9 mouse cellular contexts compared by ENCODE assay signal in the genomic region with DNA sequence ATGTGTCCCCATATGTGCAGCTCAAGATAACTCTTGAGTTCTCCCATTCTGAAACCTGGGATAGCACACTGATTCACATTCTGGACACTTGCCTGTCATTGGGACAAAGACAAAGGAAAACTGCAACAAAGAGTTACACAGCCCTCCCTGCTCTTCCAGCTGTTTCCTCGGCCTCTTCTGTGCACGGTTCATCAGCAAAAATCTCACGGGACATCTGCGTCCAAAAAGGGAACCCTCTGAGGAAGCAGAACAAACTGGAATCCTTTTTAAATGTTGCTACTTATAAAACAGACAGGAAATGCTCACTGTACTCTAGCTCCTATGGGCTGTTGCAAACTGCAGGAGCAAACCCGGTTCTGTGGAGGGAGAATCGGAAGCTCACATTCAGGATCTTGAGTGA. TPM values are rescaled to one million over a fixed set of nuclear protein-coding genes. Genes with fewer than 3 reads are reported as not detected.
A peak's percentile ranks its signal among the peaks of the same experiment; 100 is the strongest.
DNase-seq lines count a peak whose midpoint lies in the region; TF ChIP-seq lines count a peak whose summit lies in the region.
"Had no signal": no experiment of that assay in that cellular context is flagged by ENCODE, and none has a peak within 500 bp of the region (broad histone marks: within the 10 kb centered on the region; RNA-seq: fewer than 3 reads in every experiment).

No protein-coding gene starts in this region.

- H3K4me3 ChIP-seq in gastrocnemius, adult 2 months, result peak overlapping the region; percentile 33

- intact Hi-C loops in gastrocnemius, adult 2 months (cut with DNase I), result no loop called here
- intact Hi-C loops in gastrocnemius, postnatal 36 days (cut with DNase I), result no loop called here

- no peak overlapping the region for H3K27ac ChIP-seq in gastrocnemius, adult 2 months

- DNase-seq in gastrocnemius, adult 2 months, result no peak
- DNase-seq in gastrocnemius, postnatal 36 days, result no peak
- DNase-seq in layer of hippocampus, adult 9-11 months, result peak; percentile 44
- no peak for DNase-seq in layer of hippocampus, postnatal 36 days
- peak; percentile 12 for DNase-seq in thymus, postnatal 25 days
- DNase-seq in thymus, postnatal 36 days, result no peak
- peak; percentile 36 for DNase-seq in skeletal muscle tissue, adult 2 months (ENCODE audit: low read depth, low spot score)
- no peak for DNase-seq in spleen, adult 18-20 months
- DNase-seq: thymus, adult 18-20 months had no signal

- no peak for TF ChIP-seq CTCF in gastrocnemius, adult 2 months (IDR thresholded peaks at IDR 0.05)

RNA-seq across cellular contexts. Expression of a gene that starts 13.3 kb away (rescaled TPM):
- under 1 TPM; 0.11 to 0.31 TPM for total RNA-seq in gastrocnemius, adult 2 months (2021)
- under 1 TPM; 0.35 to 0.41 TPM for total RNA-seq in gastrocnemius, postnatal 36 days (2021)
- total RNA-seq in layer of hippocampus, postnatal 36 days (2021), result 1 to 10 TPM; 5.1 to 6.2 TPM

RNA-seq across cellular contexts. Expression of a gene that starts 53.6 kb away (rescaled TPM):
- total RNA-seq in gastrocnemius, adult 2 months (2021), result under 1 TPM; 0.15 to 0.36 TPM
- total RNA-seq in gastrocnemius, postnatal 36 days (2021), result under 1 TPM; 0.12 to 0.20 TPM
- 100 to 1,000 TPM; 240 to 247 TPM for total RNA-seq in layer of hippocampus, postnatal 36 days (2021)

Comparison
In these comparisons a context has a peak if more than half of its experiments do, and no peak if none do; other contexts are left out.
1. DNase-seq: peak in layer of hippocampus, adult 9-11 months (single experiment), thymus, postnatal 25 days (single experiment) and skeletal muscle tissue, adult 2 months (single experiment); none in gastrocnemius, adult 2 months (single experiment), gastrocnemius, postnatal 36 days (0 of 2), layer of hippocampus, postnatal 36 days (0 of 2), thymus, postnatal 36 days (0 of 2) and spleen, adult 18-20 months (0 of 2).
2. RNA of a gene that starts 13.3 kb away (total RNA-seq): 5.1 to 6.2 TPM in layer of hippocampus, postnatal 36 days; 0.35 to 0.41 TPM in gastrocnemius, postnatal 36 days and 0.11 to 0.31 TPM in gastrocnemius, adult 2 months; every median in the first group is over 4 times any median in the second.
3. RNA of a gene that starts 53.6 kb away (total RNA-seq): 240 to 247 TPM in layer of hippocampus, postnatal 36 days; 0.15 to 0.36 TPM in gastrocnemius, adult 2 months and 0.12 to 0.20 TPM in gastrocnemius, postnatal 36 days; every median in the first group is over 100 times any median in the second.